Mouse (Mus musculus) neural tube, embryonic 13.5 days (tissue): ENCODE data around the gene Hoxa2. TPM values are rescaled to one million over a fixed set of nuclear protein-coding genes. Genes with fewer than 3 reads are reported as not detected.

Experiments
- ATAC-seq: fragments of 200-750 bp; cut with Nextera tagmentation; 2 replicates; pipeline ENCODE4 v1.8.0; 2017; ENCODE audit warnings: low read depth, mild to moderate bottlenecking, moderate TSS enrichment, moderate library complexity
- H3K27ac ChIP-seq: fragments of 300-500 bp; sonication (generic); replicated peaks from 2 replicates; pipeline ENCODE4 v1.5.1; 2015; ENCODE audit warnings: moderate library complexity, mild to moderate bottlenecking, inconsistent platforms
- H3K27me3 ChIP-seq: fragments of 300-500 bp; sonication (generic); 2 replicates; pipeline ENCODE4 v1.6.1; 2015; ENCODE audit warnings: mild to moderate bottlenecking, inconsistent platforms
- H3K36me3 ChIP-seq: fragments of 300-500 bp; sonication (generic); 2 replicates; pipeline ENCODE4 v1.6.1; 2015; ENCODE audit warnings: mild to moderate bottlenecking, inconsistent platforms
- H3K4me1 ChIP-seq: fragments of 300-500 bp; sonication (generic); replicated peaks from 2 replicates; pipeline ENCODE4 v1.6.1; 2015; ENCODE audit warnings: inconsistent platforms
- H3K4me2 ChIP-seq: fragments of 300-500 bp; sonication (generic); 2 replicates; pipeline ENCODE4 v1.6.1; 2015; ENCODE audit warnings: inconsistent platforms, mild to moderate bottlenecking, moderate library complexity
- H3K4me3 ChIP-seq: fragments of 300-500 bp; sonication (generic); 2 replicates; pipeline ENCODE4 v1.5.1; 2015; ENCODE audit warnings: mild to moderate bottlenecking, inconsistent platforms
- H3K9ac ChIP-seq: fragments of 300-500 bp; sonication (generic); 2 replicates; pipeline ENCODE4 v1.6.1; 2015; ENCODE audit warnings: moderate library complexity, mild to moderate bottlenecking, inconsistent platforms
- H3K9me3 ChIP-seq: fragments of 300-500 bp; sonication (generic); 2 replicates; pipeline ENCODE4 v1.6.1; 2016; ENCODE audit warnings: inconsistent platforms
- WGBS: fragments of 180-500 bp; shearing (Covaris S2); methylation state at CpG from one replicate; pipeline ENCODE4 v1.1.7; 2015; 5-methylcytosine and 5-hydroxymethylcytosine counted together
- polyA plus RNA-seq: library from polyadenylated mRNA; unstranded; fragments of >200 nt; fragmentation: Nextera tagmentation; extraction: Ambion mirVana; gene quantifications from 2 replicates; pipeline ENCODE4 v1.2.1, GENCODE M21; 2015

Gene Hoxa2
- polyA plus RNA-seq, 1 experiment from 2014 or later = 11.9 TPM

DNA sequence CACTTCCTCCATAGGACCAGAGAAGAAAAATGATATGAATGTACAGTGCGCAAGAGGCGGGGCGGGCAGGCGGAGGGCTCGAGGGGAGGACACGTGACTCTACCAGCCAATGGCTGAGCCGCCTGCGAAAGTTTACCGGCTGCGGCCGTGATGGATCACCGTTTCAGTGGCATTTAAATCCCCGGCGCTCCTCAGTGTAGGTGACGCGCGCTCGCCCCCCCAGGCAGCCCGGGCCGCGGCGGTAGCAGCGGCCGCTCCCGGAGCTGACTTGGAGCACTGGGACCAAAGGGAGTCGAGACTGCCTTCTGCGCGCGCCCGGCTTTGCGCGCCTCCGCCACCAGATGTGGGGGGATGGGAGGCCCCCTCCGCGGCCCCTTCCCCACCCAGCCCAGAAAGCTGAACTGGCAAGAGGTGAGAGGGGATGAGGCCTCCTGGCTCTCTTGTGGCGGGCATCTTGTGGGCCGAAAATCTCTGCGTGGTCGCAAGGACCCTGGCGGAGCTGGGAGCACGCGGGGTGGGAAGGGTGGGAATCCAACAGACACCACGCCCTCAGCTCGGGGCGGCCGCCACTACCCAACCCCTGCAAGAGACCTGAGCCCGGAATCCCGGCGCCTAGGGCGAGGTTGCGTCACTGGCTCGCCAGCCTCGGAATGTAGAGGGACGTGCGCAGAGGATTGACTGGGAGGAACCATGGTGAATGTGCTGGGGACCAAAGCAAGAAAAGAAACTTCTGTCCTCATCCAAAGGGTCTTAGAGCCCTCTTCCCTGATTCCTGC lies 6.2 kb downstream of the Hoxa2 start, which contains the start of gene Hoxa1:
Hoxa1 (minus strand) TSS at position 42 of the 776 bp plus-strand sequence.
- H3K4me3 ChIP-seq = peak within 1 kb of the TSS; percentile 89
- H3K36me3 ChIP-seq = no peaks in the 10 kb centered on the region
- under 1% methylated on average over 50 of the region's 55 CpGs for WGBS
- peaks cover 15% of the 10 kb centered on the region for H3K27me3 ChIP-seq
- peak within 1 kb of the TSS; percentile 75 for H3K4me2 ChIP-seq
- peak within 1 kb of the TSS; percentile 92 for H3K9ac ChIP-seq
- H3K9me3 ChIP-seq = no peaks in the 10 kb centered on the region
- ATAC-seq = peak; percentile 90
- H3K27ac ChIP-seq = peak within 1 kb of the TSS; percentile 99
- peaks cover 83% of the 10 kb centered on the region for H3K4me1 ChIP-seq

- peak overlapping the region; percentile 89 for H3K4me3 ChIP-seq
- H3K27me3 ChIP-seq = peaks cover 20% of the 10 kb centered on the region
- WGBS = 1% methylated on average over 32 of the region's 32 CpGs
- no peaks in the 10 kb centered on the region for H3K9me3 ChIP-seq
- peak overlapping the region; percentile 68 for H3K27ac ChIP-seq
- no peaks in the 10 kb centered on the region for H3K36me3 ChIP-seq
- H3K4me1 ChIP-seq = peaks cover 83% of the 10 kb centered on the region
- peak overlapping the region; percentile 92 for H3K9ac ChIP-seq
- peak overlapping the region; percentile 75 for H3K4me2 ChIP-seq
- ATAC-seq = peak; percentile 33; the same call in 1 of the 2 replicates
Observed at GRCm38 (mm10) chr6:52157466-52158275, 7.0 kb downstream of the Hoxa2 start.

DNA sequence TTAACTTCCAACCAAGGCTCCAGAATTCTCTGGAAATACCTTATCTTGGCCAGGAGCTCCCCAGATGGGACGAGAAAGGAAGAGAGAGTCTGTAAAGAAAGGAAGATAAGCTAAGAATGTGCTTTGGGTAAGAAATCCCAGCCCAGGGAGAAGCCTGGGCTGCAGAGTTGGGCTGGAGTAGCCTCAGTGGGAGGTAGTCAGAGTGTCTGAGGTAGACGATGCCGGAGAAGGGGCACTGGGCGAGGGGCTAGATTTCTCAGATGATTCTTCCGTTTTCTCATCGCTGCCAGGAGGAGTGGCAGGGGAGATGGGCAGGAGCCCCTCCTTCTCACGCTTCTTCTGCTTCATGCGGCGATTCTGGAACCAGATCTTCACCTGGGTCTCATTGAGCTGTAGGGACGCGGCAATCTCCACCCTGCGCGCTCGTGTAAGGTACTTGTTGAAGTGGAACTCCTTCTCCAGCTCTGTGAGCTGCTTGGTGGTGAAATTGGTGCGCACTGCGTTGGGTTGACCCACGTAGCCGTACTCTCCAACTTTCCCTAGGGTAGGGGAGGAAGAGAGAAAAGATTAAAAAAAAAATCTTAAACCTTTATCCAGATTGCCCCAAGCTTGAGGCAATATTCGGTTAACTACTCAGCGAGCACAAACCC lies 8.0 kb downstream of the Hoxa2 start:
- H3K9me3 ChIP-seq = no peaks in the 10 kb centered on the region
- no peak overlapping the region; the same call in 1 of the 2 replicates for H3K27ac ChIP-seq
- 3% methylated on average over 20 of the region's 20 CpGs for WGBS
- peak overlapping the region; percentile 89 for H3K4me3 ChIP-seq
- H3K36me3 ChIP-seq = no peaks in the 10 kb centered on the region
- peaks cover 26% of the 10 kb centered on the region for H3K27me3 ChIP-seq
- H3K4me1 ChIP-seq = peaks cover 81% of the 10 kb centered on the region
- no peak for ATAC-seq
- H3K4me2 ChIP-seq = peak overlapping the region; percentile 75
- peak overlapping the region; percentile 92 for H3K9ac ChIP-seq

DNA sequence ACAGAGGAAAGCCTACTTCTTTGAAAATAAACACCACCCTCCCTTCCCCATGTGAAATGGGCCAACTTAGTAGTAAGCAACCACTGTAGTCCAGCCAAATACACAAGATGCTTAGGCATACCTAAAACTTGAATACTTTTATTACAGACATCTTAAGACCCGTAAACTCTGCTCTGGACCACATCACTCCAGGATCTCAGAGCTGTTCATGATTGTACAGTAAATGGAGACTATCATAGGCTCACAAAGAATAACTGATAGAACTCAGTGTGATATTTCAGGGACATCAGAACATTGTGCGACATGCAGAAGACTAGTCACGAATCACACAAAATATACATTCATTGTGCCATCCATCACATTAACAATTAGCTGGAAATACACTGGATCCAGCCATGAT lies 9.2 kb downstream of the Hoxa2 start:
- Histone ChIP-seq H3K9me3 (no peaks in the 10 kb centered on the region), H3K9ac (0 out of 2 replicates have a peak overlapping the region, but pooled peaks have one; percentile 17), H3K27me3 (peaks cover 26% of the 10 kb centered on the region), H3K4me3 (0 out of 2 replicates have a peak overlapping the region, but pooled peaks have one; percentile 89), H3K4me2 (peak overlapping the region; percentile 75), H3K36me3 (no peaks in the 10 kb centered on the region), H3K27ac (no peak overlapping the region), H3K4me1 (peaks cover 77% of the 10 kb centered on the region)
- WGBS = 45% methylated on average over 3 of the region's 3 CpGs
- no peak for ATAC-seq

GRCm38 (mm10) chr6:52154044-52154443 lies 10.6 kb downstream of the Hoxa2 start:
- no peak for ATAC-seq
- Histone ChIP-seq H3K27ac (no peak overlapping the region), H3K4me3 (no peak overlapping the region), H3K36me3 (no peaks in the 10 kb centered on the region), H3K4me2 (0 out of 2 replicates have a peak overlapping the region, but pooled peaks have one; percentile 1), H3K9me3 (no peaks in the 10 kb centered on the region), H3K4me1 (peaks cover 66% of the 10 kb centered on the region), H3K9ac (no peak overlapping the region), H3K27me3 (peaks cover 35% of the 10 kb centered on the region)
- 19% methylated on average over 5 of the region's 5 CpGs for WGBS

- Histone ChIP-seq H3K27me3 (peaks cover 35% of the 10 kb centered on the region), H3K9ac (no peak overlapping the region), H3K36me3 (no peaks in the 10 kb centered on the region), H3K4me2 (0 out of 2 replicates have a peak overlapping the region, but pooled peaks have one; percentile 13), H3K4me1 (peaks cover 64% of the 10 kb centered on the region), H3K4me3 (no peak overlapping the region), H3K27ac (0 out of 2 replicates have a peak overlapping the region, but pooled peaks have one; percentile 28), H3K9me3 (no peaks in the 10 kb centered on the region)
- WGBS = 5% methylated on average over 6 of the region's 6 CpGs
- no peak for ATAC-seq
Observed at GRCm38 (mm10) chr6:52153270-52153669, 11.4 kb downstream of the Hoxa2 start.

DNA sequence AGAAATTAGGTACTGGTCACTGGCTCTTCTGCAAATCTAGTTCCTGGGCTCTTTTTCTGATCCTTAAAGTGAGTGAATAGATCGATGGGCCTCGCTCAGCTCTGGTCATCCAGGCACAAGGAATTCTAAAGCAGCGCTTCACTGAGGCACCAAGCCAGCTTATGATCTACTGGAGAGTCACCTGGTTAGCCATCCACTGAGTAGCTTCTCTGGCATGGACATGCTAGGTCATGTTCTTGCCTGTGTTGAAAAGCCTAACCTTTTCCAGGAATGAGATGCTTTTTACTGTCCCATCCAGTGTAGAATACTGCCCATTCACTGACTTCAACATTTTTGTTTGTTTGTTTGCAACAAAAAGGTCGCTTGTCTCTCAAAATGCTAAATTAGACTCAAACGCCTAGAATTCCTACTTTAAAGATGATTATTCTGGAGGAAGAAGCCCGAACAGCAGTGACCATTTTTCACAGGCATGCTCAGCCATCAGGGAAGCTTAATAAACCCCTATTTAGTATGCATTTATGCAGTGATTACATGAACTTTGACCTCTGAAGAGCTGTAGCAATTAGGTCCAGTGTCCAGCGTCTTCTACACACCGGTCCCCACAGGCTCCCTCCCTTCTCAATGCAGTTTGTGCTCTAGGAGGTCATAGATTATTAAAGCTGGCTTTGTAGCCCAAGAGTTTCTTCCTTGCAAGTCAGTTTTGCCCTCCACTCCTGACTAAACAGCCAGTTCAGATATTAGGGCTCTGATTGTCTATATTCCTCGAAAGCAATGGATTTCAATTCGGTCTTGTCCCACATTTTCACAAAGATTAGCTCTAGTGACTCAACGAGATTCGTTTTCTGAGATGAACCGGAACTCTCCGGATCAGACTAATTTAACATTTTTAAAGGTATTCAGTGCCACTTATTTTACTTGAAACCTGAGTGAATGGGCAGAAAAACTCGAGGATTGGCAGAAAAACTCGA lies 12.1 kb downstream of the Hoxa2 start:
- Histone ChIP-seq H3K4me1 (peaks cover 59% of the 10 kb centered on the region), H3K27ac (0 out of 2 replicates have a peak overlapping the region, but pooled peaks have one; percentile 28), H3K9me3 (no peaks in the 10 kb centered on the region), H3K9ac (no peak overlapping the region), H3K36me3 (no peaks in the 10 kb centered on the region), H3K4me3 (no peak overlapping the region), H3K27me3 (peaks cover 35% of the 10 kb centered on the region), H3K4me2 (0 out of 2 replicates have a peak overlapping the region, but pooled peaks have one; percentile 13)
- WGBS = 14% methylated on average over 16 of the region's 16 CpGs
- ATAC-seq = no peak

- Histone ChIP-seq H3K4me1 (peaks cover 49% of the 10 kb centered on the region), H3K36me3 (no peaks in the 10 kb centered on the region), H3K27ac (no peak overlapping the region), H3K9ac (no peak overlapping the region), H3K4me2 (no peak overlapping the region), H3K9me3 (no peaks in the 10 kb centered on the region), H3K4me3 (no peak overlapping the region), H3K27me3 (peaks cover 33% of the 10 kb centered on the region)
- 44% methylated on average over 4 of the region's 4 CpGs for WGBS
- ATAC-seq = no peak
Observed at GRCm38 (mm10) chr6:52151571-52151970, 13.1 kb downstream of the Hoxa2 start.

GRCm38 (mm10) chr6:52150401-52150966 lies 14.1 kb downstream of the Hoxa2 start:
- H3K9me3 ChIP-seq = no peaks in the 10 kb centered on the region
- WGBS = 6% methylated on average over 16 of the region's 16 CpGs
- no peak overlapping the region for H3K27ac ChIP-seq
- ATAC-seq = no peak
- H3K36me3 ChIP-seq = no peaks in the 10 kb centered on the region
- peak overlapping the region; percentile 39 for H3K4me2 ChIP-seq
- H3K27me3 ChIP-seq = peaks cover 23% of the 10 kb centered on the region
- H3K9ac ChIP-seq = no peak overlapping the region
- H3K4me1 ChIP-seq = peaks cover 39% of the 10 kb centered on the region
- H3K4me3 ChIP-seq = no peak overlapping the region

DNA sequence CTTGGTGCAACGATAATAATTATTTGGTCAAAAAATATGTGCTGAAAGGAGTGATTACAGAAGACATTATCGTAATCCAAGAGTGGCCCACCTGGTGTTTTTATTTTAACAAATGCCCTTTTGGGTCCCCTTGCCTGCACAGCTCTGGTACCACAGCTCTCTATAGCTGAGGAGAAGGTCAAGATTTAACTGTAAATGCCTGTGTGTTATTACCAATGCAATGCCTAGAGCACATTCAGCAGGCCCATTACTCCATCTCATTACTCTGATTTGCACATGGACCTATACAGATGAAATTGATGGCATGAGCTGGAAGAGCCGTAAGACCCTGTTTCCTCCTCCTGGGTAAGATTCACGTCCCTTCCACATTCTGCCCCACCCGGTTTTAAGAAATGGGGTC lies 25.5 kb downstream of the Hoxa2 start:
- 51% methylated on average over 5 of the region's 5 CpGs for whole genome bisulfite sequencing
- no peak overlapping the region for H3K4me2 ChIP-seq

More for the DNA sequence above, 25.5 kb downstream of the Hoxa2 start:
- Histone ChIP-seq H3K27ac (peak overlapping the region; percentile 34; the same call in 1 of the 2 replicates), H3K36me3 (no peaks in the 10 kb centered on the region), H3K9ac (no peak overlapping the region), H3K4me1 (peaks cover 28% of the 10 kb centered on the region), H3K27me3 (no peaks in the 10 kb centered on the region), H3K4me3 (no peak overlapping the region), H3K9me3 (no peaks in the 10 kb centered on the region)
- peak; percentile 74; the same call in 1 of the 2 replicates for ATAC-seq
